Mouse (Mus musculus): Measurements from ENCODE around the gene Rnase13. TPM values are rescaled to one million over a fixed set of nuclear protein-coding genes. Genes with fewer than 3 reads are reported as not detected.
A peak's percentile ranks its signal among the peaks of the same experiment; 100 is the strongest.
"Not testable (repeated sequence)": the region's sequence is repeated elsewhere in the genome, so short reads cannot be mapped to it uniquely, and the experiment has no call there.

Rnase13 gene
- polyA plus RNA-seq, 1 experiment from 2014 or later = not detected

GRCm38 (mm10) chr14:51932092-51933020 lies 9.8 kb upstream of the Rnase13 start:
- DNase-seq (ENCODE audit: low spot score) (peak; percentile 80), ATAC-seq (ENCODE audit: low read depth) (peak; percentile 59)
- Histone ChIP-seq H3K9me3 (ENCODE audit: control insufficient read depth, low read length) (0 out of 2 replicates have a peak, but pooled peaks cover 4% of the 10 kb centered on the region), H3K4me2 (ENCODE audit: low read depth, low read length) (no peak overlapping the region), H3K27ac (replicated peaks; ENCODE audit: low read depth, low read length) (no peak overlapping the region), H3K4me3 (ENCODE audit: low read depth, low read length) (no peak overlapping the region), H3K9ac (ENCODE audit: low read depth, low read length) (no peak overlapping the region), H3K4me1 (ENCODE audit: control insufficient read depth, insufficient read depth, low read length) (no peaks in the 10 kb centered on the region), H3K36me3 (ENCODE audit: control insufficient read depth, insufficient read depth, low read length) (no peaks in the 10 kb centered on the region), H3K27me3 (replicated peaks; ENCODE audit: control insufficient read depth, insufficient read depth, low read length) (no peaks in the 10 kb centered on the region)
- 59% methylated on average over 10 of the region's 10 CpGs for WGBS

- ATAC-seq (ENCODE audit: low read depth) = peak; percentile 92
- Histone ChIP-seq H3K4me2 (ENCODE audit: low read depth, low read length) (no peak overlapping the region), H3K9me3 (ENCODE audit: control insufficient read depth, low read length) (no peaks in the 10 kb centered on the region), H3K9ac (ENCODE audit: low read depth, low read length) (no peak overlapping the region), H3K36me3 (ENCODE audit: control insufficient read depth, insufficient read depth, low read length) (no peaks in the 10 kb centered on the region), H3K27ac (replicated peaks; ENCODE audit: low read depth, low read length) (no peak overlapping the region), H3K27me3 (replicated peaks; ENCODE audit: control insufficient read depth, insufficient read depth, low read length) (no peaks in the 10 kb centered on the region), H3K4me3 (ENCODE audit: low read depth, low read length) (no peak overlapping the region), H3K4me1 (ENCODE audit: control insufficient read depth, insufficient read depth, low read length) (no peaks in the 10 kb centered on the region)
- peak; percentile 90 for DNase-seq (ENCODE audit: low spot score)
- 33% methylated on average over 5 of the region's 5 CpGs for WGBS
These were observed 8.3 kb upstream of the Rnase13 start for GRCm38 (mm10) chr14:51930824-51931223.

- H3K27me3 ChIP-seq (replicated peaks; ENCODE audit: control insufficient read depth, insufficient read depth, low read length) = no peaks in the 10 kb centered on the region
- no peak overlapping the region for H3K4me3 ChIP-seq (ENCODE audit: low read depth, low read length)
- no peaks in the 10 kb centered on the region for H3K36me3 ChIP-seq (ENCODE audit: control insufficient read depth, insufficient read depth, low read length)
- no peak overlapping the region for H3K9ac ChIP-seq (ENCODE audit: low read depth, low read length)
- H3K27ac ChIP-seq (replicated peaks; ENCODE audit: low read depth, low read length) = no peak overlapping the region
- no peak overlapping the region for H3K4me2 ChIP-seq (ENCODE audit: low read depth, low read length)
- no peak for ATAC-seq (ENCODE audit: low read depth)
- WGBS = 61% methylated on average over 9 of the region's 9 CpGs
- no peaks in the 10 kb centered on the region for H3K4me1 ChIP-seq (ENCODE audit: control insufficient read depth, insufficient read depth, low read length)
- no peak for DNase-seq (ENCODE audit: low spot score)
- H3K9me3 ChIP-seq (ENCODE audit: control insufficient read depth, low read length) = no peaks in the 10 kb centered on the region
These were observed 7.4 kb upstream of the Rnase13 start for GRCm38 (mm10) chr14:51929968-51930367.

GRCm38 (mm10) chr14:51929309-51929943 lies 6.9 kb upstream of the Rnase13 start:
- Histone ChIP-seq H3K27me3 (replicated peaks; ENCODE audit: control insufficient read depth, insufficient read depth, low read length) (no peaks in the 10 kb centered on the region), H3K4me1 (ENCODE audit: control insufficient read depth, insufficient read depth, low read length) (no peaks in the 10 kb centered on the region), H3K36me3 (ENCODE audit: control insufficient read depth, insufficient read depth, low read length) (no peaks in the 10 kb centered on the region), H3K4me2 (ENCODE audit: low read depth, low read length) (no peak overlapping the region), H3K9ac (ENCODE audit: low read depth, low read length) (no peak overlapping the region), H3K4me3 (ENCODE audit: low read depth, low read length) (no peak overlapping the region), H3K27ac (replicated peaks; ENCODE audit: low read depth, low read length) (no peak overlapping the region), H3K9me3 (ENCODE audit: control insufficient read depth, low read length) (no peaks in the 10 kb centered on the region)
- DNase-seq (ENCODE audit: low spot score) (peak; percentile 49), ATAC-seq (ENCODE audit: low read depth) (no peak)
- WGBS = 67% methylated on average over 8 of the region's 8 CpGs

- H3K9me3 ChIP-seq (ENCODE audit: control insufficient read depth, low read length); H3K36me3 ChIP-seq (ENCODE audit: control insufficient read depth, insufficient read depth, low read length); H3K27me3 ChIP-seq (replicated peaks; ENCODE audit: control insufficient read depth, insufficient read depth, low read length); H3K27ac ChIP-seq (replicated peaks; ENCODE audit: low read depth, low read length); H3K4me2 ChIP-seq (ENCODE audit: low read depth, low read length); DNase-seq (ENCODE audit: low spot score); H3K4me1 ChIP-seq (ENCODE audit: control insufficient read depth, insufficient read depth, low read length); H3K9ac ChIP-seq (ENCODE audit: low read depth, low read length); ATAC-seq (ENCODE audit: low read depth); H3K4me3 ChIP-seq (ENCODE audit: low read depth, low read length): not testable (repeated sequence)
- WGBS = 92% methylated on average over 11 of the region's 11 CpGs
These were observed 4.4 kb upstream of the Rnase13 start for GRCm38 (mm10) chr14:51926930-51927329.

- H3K27ac ChIP-seq (replicated peaks; ENCODE audit: low read depth, low read length) = no peak overlapping the region
- H3K4me2 ChIP-seq (ENCODE audit: low read depth, low read length) = no peak overlapping the region
- H3K4me3 ChIP-seq (ENCODE audit: low read depth, low read length) = no peak overlapping the region
- H3K27me3 ChIP-seq (replicated peaks; ENCODE audit: control insufficient read depth, insufficient read depth, low read length) = no peaks in the 10 kb centered on the region
- H3K36me3 ChIP-seq (ENCODE audit: control insufficient read depth, insufficient read depth, low read length) = no peaks in the 10 kb centered on the region
- WGBS = 61% methylated on average over 4 of the region's 4 CpGs
- peaks cover 9% of the 10 kb centered on the region for H3K4me1 ChIP-seq (ENCODE audit: control insufficient read depth, insufficient read depth, low read length)
- no peak overlapping the region for H3K9ac ChIP-seq (ENCODE audit: low read depth, low read length)
- DNase-seq (ENCODE audit: low spot score) = no peak
- H3K9me3 ChIP-seq (ENCODE audit: control insufficient read depth, low read length) = no peaks in the 10 kb centered on the region
- ATAC-seq (ENCODE audit: low read depth) = no peak
These were observed 919 bp upstream of the Rnase13 start for GRCm38 (mm10) chr14:51923492-51923891.

GRCm38 (mm10) chr14:51922910-51923309 lies 337 bp upstream of the Rnase13 start:
- H3K9me3 ChIP-seq (ENCODE audit: control insufficient read depth, low read length) = no peaks in the 10 kb centered on the region

GRCm38 (mm10) chr14:51921759-51922570 lies 608 bp downstream of the Rnase13 start:
- Histone ChIP-seq H3K36me3 (ENCODE audit: control insufficient read depth, insufficient read depth, low read length) (no peaks in the 10 kb centered on the region), H3K4me1 (ENCODE audit: control insufficient read depth, insufficient read depth, low read length) (peaks cover 9% of the 10 kb centered on the region), H3K27me3 (replicated peaks; ENCODE audit: control insufficient read depth, insufficient read depth, low read length) (no peaks in the 10 kb centered on the region), H3K9me3 (ENCODE audit: control insufficient read depth, low read length) (no peaks in the 10 kb centered on the region), H3K4me2 (ENCODE audit: low read depth, low read length) (no peak overlapping the region), H3K27ac (replicated peaks; ENCODE audit: low read depth, low read length) (peak overlapping the region; percentile 48; the same call in 1 of the 2 replicates), H3K9ac (ENCODE audit: low read depth, low read length) (no peak overlapping the region), H3K4me3 (ENCODE audit: low read depth, low read length) (no peak overlapping the region)
- ATAC-seq (ENCODE audit: low read depth) (peak; percentile 80), DNase-seq (ENCODE audit: low spot score) (peak; percentile 43)
- WGBS = 68% methylated on average over 16 of the region's 16 CpGs

More at GRCm38 (mm10) chr14:51922910-51923309, 337 bp upstream of the Rnase13 start:
- H3K27ac ChIP-seq (replicated peaks; ENCODE audit: low read depth, low read length) = no peak overlapping the region
- H3K9ac ChIP-seq (ENCODE audit: low read depth, low read length) = no peak overlapping the region
- H3K27me3 ChIP-seq (replicated peaks; ENCODE audit: control insufficient read depth, insufficient read depth, low read length) = no peaks in the 10 kb centered on the region
- WGBS = 79% methylated on average over 2 of the region's 2 CpGs
- DNase-seq (ENCODE audit: low spot score) (no peak), ATAC-seq (ENCODE audit: low read depth) (no peak)
- no peak overlapping the region for H3K4me3 ChIP-seq (ENCODE audit: low read depth, low read length)
- H3K36me3 ChIP-seq (ENCODE audit: control insufficient read depth, insufficient read depth, low read length) = no peaks in the 10 kb centered on the region
- H3K4me2 ChIP-seq (ENCODE audit: low read depth, low read length) = no peak overlapping the region
- peaks cover 9% of the 10 kb centered on the region for H3K4me1 ChIP-seq (ENCODE audit: control insufficient read depth, insufficient read depth, low read length)

Data from embryonic facial prominence, embryonic 14.5 days (tissue).